Mouse (Mus musculus): ENCODE results near the gene Arhgap27.
"Not testable (repeated sequence)": the region's sequence is repeated elsewhere in the genome, so short reads cannot be mapped to it uniquely, and the experiment has no call there.

Arhgap27 gene

GRCm38 (mm10) chr11:103292152-103292889, 71.2 kb downstream of the Arhgap27 start:
- peak; percentile 79 for DNase-seq

- DNase-seq = not testable (repeated sequence)
Observed at GRCm38 (mm10) chr11:103290841-103291240, 72.7 kb downstream of the Arhgap27 start.

GRCm38 (mm10) chr11:103288291-103288963, 75.1 kb downstream of the Arhgap27 start:
- peak; percentile 28 for DNase-seq

DNA sequence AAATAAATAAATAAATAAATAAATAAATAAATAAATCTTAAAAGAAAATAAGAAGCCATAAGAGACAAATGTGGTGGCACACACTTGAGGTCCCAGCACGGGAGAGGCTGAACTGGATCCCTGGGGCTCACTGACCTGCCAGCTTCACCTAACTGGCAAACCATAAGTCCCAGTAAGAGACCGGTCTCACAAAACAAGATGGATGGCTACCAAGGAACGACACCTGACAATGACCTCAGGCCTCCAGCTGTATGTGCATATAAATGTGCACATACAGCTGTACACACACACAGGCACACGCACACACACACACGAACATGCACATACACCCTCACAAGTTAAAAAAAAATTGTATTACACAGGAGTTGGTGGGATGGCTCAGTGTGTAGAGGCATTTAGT, 76.6 kb downstream of the Arhgap27 start:
- no peak for DNase-seq

DNA sequence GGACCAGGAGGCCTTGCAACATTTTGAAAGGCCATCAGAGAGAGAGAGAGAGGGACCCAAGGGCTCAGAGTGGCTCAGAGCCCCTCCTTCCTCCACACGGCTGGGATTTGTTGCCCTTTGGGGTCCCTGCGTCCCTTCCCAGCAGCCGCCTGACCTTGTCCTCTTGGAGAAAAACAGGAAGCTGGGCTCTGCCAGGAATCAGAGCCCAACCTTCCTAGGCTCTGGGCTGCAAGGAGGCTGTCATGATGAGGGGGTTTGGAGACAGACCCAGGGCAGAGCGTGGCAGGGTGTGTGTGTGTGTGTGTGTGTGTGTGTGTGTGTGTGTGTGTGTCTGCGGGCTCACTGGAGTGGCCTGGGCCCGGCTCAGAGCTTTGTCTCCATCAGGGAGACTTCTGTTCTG, 77.5 kb downstream of the Arhgap27 start:
- peak; percentile 86 for DNase-seq

GRCm38 (mm10) chr11:103285276-103285675, 78.2 kb downstream of the Arhgap27 start:
- DNase-seq = peak; percentile 70

- no peak for DNase-seq
Observed at GRCm38 (mm10) chr11:103281784-103282183, 81.7 kb downstream of the Arhgap27 start.

Measured in lung, postnatal 10 days (tissue).